Mouse (Mus musculus): Measurements from ENCODE around the gene Cep68. TPM values are rescaled to one million over a fixed set of nuclear protein-coding genes. Genes with fewer than 3 reads are reported as not detected.
"Not testable (repeated sequence)": the region's sequence is repeated elsewhere in the genome, so short reads cannot be mapped to it uniquely, and the experiment has no call there.

Cep68 gene
- polyA plus RNA-seq, 1 experiment from 2014 or later, result 25.8 TPM

DNA sequence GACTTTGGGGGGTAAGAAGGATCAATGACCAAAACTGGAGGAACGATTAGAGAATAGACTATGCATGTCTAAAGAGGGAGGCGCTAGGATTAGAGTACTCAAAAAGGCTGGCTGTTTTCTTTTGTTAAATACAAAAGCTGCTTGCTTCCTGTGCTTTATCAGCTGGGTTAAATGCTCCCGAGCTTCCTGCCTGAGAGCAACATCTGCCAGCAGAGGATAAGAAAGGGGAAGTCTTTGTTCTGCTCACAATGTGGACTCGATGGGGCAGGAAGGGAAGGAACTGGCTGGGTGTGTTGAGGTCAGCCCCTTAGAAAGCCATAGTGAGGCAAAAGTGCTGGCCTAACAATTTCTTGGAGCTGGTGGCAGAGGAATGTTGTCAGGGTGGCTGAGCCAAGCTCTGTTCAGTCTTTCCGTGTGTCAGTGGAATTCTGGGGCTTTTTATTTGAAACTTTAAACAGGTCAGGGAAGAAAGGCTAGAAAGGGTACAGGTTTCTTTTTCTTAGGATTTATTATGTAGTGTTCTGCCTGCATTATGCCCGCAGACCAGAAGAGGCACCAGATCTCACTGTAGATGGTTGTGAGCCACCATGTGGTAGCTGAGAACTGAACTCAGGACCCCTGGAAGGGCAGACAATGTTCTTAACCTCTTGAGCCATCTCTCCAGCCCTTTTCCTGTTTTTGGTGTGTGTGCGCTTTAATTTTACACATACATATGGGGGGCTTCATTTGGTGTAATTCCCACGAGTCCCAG lies 17.9 kb downstream of the Cep68 start:
- H3K4me1 ChIP-seq (ENCODE audit: control insufficient read depth, insufficient read depth, low read depth, low read length), result no peaks in the 10 kb centered on the region
- 40% methylated on average over 8 of the region's 8 CpGs for WGBS
- no peaks in the 10 kb centered on the region for H3K9me3 ChIP-seq (ENCODE audit: control insufficient read depth, low read length)
- H3K27me3 ChIP-seq (replicated peaks; ENCODE audit: control insufficient read depth, insufficient read depth, low read length), result no peaks in the 10 kb centered on the region
- H3K9ac ChIP-seq (ENCODE audit: low read depth, low read length), result no peak overlapping the region
- H3K4me2 ChIP-seq (ENCODE audit: low read length), result no peak overlapping the region
- H3K36me3 ChIP-seq (ENCODE audit: control insufficient read depth, insufficient read depth, low read length), result peaks cover 22% of the 10 kb centered on the region
- H3K27ac ChIP-seq (ENCODE audit: low read depth, low read length), result peak overlapping the region; percentile 52
- H3K4me3 ChIP-seq (ENCODE audit: low read length), result no peak overlapping the region
- peak; percentile 27; the same call in 1 of the 2 replicates for ATAC-seq

DNA sequence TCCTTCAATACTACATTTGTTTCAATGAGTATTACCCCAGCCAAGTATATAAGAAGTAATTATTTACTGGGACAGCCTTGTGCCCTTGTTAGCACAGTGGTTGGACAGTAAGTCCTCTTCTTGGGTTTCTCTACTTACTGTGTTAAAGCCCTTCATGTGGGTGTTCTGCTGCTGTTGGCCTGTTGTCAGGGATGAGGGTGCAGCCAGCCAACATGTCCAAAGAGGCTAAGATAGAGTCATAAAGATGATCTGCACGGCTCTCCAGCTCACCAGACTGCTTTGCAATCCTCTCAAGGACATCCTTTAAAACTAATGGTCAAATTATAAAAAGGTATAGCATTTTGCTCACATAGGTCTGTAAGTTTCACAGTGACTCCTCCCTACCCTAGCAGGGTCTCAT lies 18.9 kb downstream of the Cep68 start:
- H3K27me3 ChIP-seq (replicated peaks; ENCODE audit: control insufficient read depth, insufficient read depth, low read length), result no peaks in the 10 kb centered on the region
- H3K36me3 ChIP-seq (ENCODE audit: control insufficient read depth, insufficient read depth, low read length), result peaks cover 23% of the 10 kb centered on the region
- no peaks in the 10 kb centered on the region for H3K9me3 ChIP-seq (ENCODE audit: control insufficient read depth, low read length)
- WGBS, result 89% methylated on average over 1 of the region's 1 CpGs
- no peak for ATAC-seq
- H3K4me3 ChIP-seq (ENCODE audit: low read length), result no peak overlapping the region
- no peaks in the 10 kb centered on the region for H3K4me1 ChIP-seq (ENCODE audit: control insufficient read depth, insufficient read depth, low read depth, low read length)
- no peak overlapping the region for H3K9ac ChIP-seq (ENCODE audit: low read depth, low read length)
- no peak overlapping the region for H3K27ac ChIP-seq (ENCODE audit: low read depth, low read length)
- H3K4me2 ChIP-seq (ENCODE audit: low read length), result no peak overlapping the region

DNA sequence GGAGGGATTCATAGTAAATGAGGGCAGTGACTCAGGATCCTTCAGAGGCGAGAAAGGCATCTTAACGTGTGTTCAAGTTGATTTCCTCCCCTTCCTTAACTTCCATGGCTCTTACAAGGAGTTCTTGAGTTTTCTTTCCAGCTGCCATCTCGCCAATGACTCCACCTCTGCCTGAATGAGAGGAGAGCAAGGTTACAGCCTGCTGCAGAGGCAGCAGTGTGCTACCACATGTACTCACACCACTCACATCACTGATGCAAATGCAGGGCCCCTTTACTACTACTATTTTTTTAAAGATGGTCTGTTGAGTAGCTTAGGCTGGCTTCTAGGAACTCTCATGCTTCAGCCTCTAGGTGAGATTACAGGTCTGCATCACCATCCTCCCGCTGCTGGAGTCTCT lies 19.9 kb downstream of the Cep68 start:
- H3K4me1 ChIP-seq (ENCODE audit: control insufficient read depth, insufficient read depth, low read depth, low read length), result no peaks in the 10 kb centered on the region
- H3K27me3 ChIP-seq (replicated peaks; ENCODE audit: control insufficient read depth, insufficient read depth, low read length), result no peaks in the 10 kb centered on the region
- H3K4me3 ChIP-seq (ENCODE audit: low read length), result no peak overlapping the region
- WGBS, result 87% methylated on average over 4 of the region's 4 CpGs
- H3K36me3 ChIP-seq (ENCODE audit: control insufficient read depth, insufficient read depth, low read length), result peaks cover 26% of the 10 kb centered on the region
- no peak overlapping the region for H3K4me2 ChIP-seq (ENCODE audit: low read length)
- H3K27ac ChIP-seq (ENCODE audit: low read depth, low read length), result no peak overlapping the region
- H3K9ac ChIP-seq (ENCODE audit: low read depth, low read length), result no peak overlapping the region
- no peak for ATAC-seq
- no peaks in the 10 kb centered on the region for H3K9me3 ChIP-seq (ENCODE audit: control insufficient read depth, low read length)

DNA sequence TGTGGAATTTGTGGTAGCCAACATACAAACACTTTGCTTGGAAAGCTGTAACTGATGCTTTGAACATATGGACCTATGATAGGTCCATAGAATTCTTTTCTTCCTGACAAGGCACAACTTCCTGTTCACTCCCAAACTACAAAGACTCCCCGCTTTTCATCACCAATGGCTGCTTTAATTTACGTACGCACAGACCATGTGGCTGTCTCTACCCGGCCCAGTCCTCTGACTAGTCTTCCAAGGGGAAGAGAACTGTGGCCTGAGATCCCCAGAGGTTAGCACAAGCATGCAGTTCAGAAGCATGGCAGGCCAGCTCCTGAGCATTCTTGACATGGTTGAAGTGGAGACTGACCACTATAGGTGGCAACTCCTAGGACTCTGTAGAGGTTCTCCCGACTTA lies 20.6 kb downstream of the Cep68 start:
- 78% methylated on average over 5 of the region's 5 CpGs for WGBS
- no peak overlapping the region for H3K9ac ChIP-seq (ENCODE audit: low read depth, low read length)
- no peak for ATAC-seq
- H3K36me3 ChIP-seq (ENCODE audit: control insufficient read depth, insufficient read depth, low read length), result peaks cover 23% of the 10 kb centered on the region
- no peak overlapping the region for H3K27ac ChIP-seq (ENCODE audit: low read depth, low read length)
- H3K4me3 ChIP-seq (ENCODE audit: low read length), result no peak overlapping the region
- H3K4me2 ChIP-seq (ENCODE audit: low read length), result no peak overlapping the region
- no peaks in the 10 kb centered on the region for H3K27me3 ChIP-seq (replicated peaks; ENCODE audit: control insufficient read depth, insufficient read depth, low read length)
- no peaks in the 10 kb centered on the region for H3K9me3 ChIP-seq (ENCODE audit: control insufficient read depth, low read length)
- H3K4me1 ChIP-seq (ENCODE audit: control insufficient read depth, insufficient read depth, low read depth, low read length), result no peaks in the 10 kb centered on the region

DNA sequence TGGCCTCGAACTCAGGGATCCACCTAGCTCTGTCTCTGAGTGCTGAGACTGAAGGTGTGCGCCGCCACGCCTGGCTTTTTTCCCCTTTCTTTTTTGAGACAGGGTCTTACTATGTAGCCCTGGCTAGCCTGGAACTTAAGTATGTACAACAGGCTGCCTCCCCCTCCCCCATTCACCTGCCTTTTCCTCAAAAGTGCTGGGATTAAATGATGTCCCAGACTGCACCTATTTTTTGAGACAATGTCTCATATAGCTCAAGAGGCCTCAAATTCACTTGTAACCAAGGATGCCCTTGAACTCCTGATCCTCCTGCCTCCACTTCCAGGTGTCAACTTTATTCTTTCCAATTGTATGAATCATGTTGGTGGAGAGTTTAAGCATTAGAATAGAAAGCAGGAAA lies 23.3 kb downstream of the Cep68 start:
- Histone ChIP-seq H3K27me3 (replicated peaks; ENCODE audit: control insufficient read depth, insufficient read depth, low read length) (no peaks in the 10 kb centered on the region), H3K36me3 (ENCODE audit: control insufficient read depth, insufficient read depth, low read length) (peaks cover 23% of the 10 kb centered on the region), H3K9me3 (ENCODE audit: control insufficient read depth, low read length) (no peaks in the 10 kb centered on the region), H3K4me2 (ENCODE audit: low read length) (no peak overlapping the region), H3K4me3 (ENCODE audit: low read length) (no peak overlapping the region), H3K4me1 (ENCODE audit: control insufficient read depth, insufficient read depth, low read depth, low read length) (no peaks in the 10 kb centered on the region), H3K9ac (ENCODE audit: low read depth, low read length) (no peak overlapping the region), H3K27ac (ENCODE audit: low read depth, low read length) (no peak overlapping the region)
- 95% methylated on average over 4 of the region's 4 CpGs for WGBS
- ATAC-seq, result no peak

DNA sequence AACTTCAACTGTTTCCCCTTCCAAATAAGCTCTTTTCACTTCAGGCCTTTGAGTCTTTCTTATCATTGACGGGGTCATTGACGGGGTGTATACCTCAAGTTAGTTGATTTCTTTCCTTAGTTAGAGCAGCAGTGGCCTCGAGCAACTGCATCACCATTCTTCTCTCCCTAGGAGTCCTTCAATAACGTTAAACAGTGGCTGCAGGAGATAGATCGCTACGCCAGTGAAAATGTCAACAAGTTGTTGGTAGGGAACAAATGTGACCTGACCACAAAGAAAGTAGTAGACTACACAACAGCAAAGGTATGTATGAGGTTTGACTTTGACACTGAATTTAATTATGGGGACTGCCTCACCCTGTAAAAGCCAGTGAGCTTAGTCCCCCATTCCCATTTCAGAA lies 25.0 kb downstream of the Cep68 start:
- Histone ChIP-seq H3K4me2 (ENCODE audit: low read length) (no peak overlapping the region), H3K36me3 (ENCODE audit: control insufficient read depth, insufficient read depth, low read length) (peaks cover 23% of the 10 kb centered on the region), H3K27me3 (replicated peaks; ENCODE audit: control insufficient read depth, insufficient read depth, low read length) (no peaks in the 10 kb centered on the region), H3K4me3 (ENCODE audit: low read length) (no peak overlapping the region), H3K4me1 (ENCODE audit: control insufficient read depth, insufficient read depth, low read depth, low read length) (no peaks in the 10 kb centered on the region), H3K9me3 (ENCODE audit: control insufficient read depth, low read length) (no peaks in the 10 kb centered on the region), H3K9ac (ENCODE audit: low read depth, low read length) (no peak overlapping the region), H3K27ac (ENCODE audit: low read depth, low read length) (no peak overlapping the region)
- no peak for ATAC-seq
- 82% methylated on average over 6 of the region's 6 CpGs for WGBS

DNA sequence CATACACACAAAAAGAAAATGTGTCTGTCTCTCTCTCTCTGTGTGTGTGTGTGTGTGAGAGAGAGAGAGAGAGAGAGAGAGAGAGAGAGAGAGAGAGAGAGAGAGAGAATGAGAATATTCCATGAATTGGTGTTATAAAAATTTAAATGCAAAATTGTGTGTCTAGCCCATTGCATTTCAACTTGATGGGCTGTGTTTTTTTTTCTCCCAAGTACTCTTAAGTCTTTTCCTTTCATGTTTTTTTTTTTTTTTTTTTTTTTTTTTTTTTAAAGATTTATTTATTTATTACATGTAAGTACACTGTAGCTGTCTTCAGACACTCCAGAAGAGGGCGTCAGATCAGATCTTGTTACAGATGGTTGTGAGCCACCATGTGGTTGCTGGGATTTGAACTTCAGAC lies 27.6 kb downstream of the Cep68 start:
- WGBS, result 100% methylated on average over 1 of the region's 1 CpGs
- H3K27ac ChIP-seq (ENCODE audit: low read depth, low read length); H3K4me2 ChIP-seq (ENCODE audit: low read length); H3K4me1 ChIP-seq (ENCODE audit: control insufficient read depth, insufficient read depth, low read depth, low read length); H3K9ac ChIP-seq (ENCODE audit: low read depth, low read length); H3K9me3 ChIP-seq (ENCODE audit: control insufficient read depth, low read length); H3K27me3 ChIP-seq (replicated peaks; ENCODE audit: control insufficient read depth, insufficient read depth, low read length); H3K4me3 ChIP-seq (ENCODE audit: low read length); ATAC-seq: not testable (repeated sequence)
- peaks cover 33% of the 10 kb centered on the region for H3K36me3 ChIP-seq (ENCODE audit: control insufficient read depth, insufficient read depth, low read length)

DNA sequence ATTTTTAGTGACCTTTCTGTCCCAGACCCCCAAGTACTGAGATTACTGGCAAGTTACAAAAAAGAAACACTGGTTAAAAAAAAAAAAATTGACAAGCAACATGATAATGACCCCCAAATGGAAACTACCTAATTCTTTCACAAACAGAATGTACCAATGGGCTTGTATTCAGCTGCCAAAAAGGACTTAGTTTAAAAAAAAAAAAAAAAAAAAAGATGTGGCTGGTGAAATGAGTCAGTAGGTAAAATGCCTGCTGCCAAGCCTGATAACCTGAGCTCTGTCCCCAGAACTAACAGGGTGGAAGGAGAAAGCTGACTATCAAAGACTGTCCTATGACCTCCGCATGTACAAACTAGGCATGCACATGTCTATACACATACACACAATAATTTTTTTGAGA lies 32.0 kb downstream of the Cep68 start:
- Histone ChIP-seq H3K27ac (ENCODE audit: low read depth, low read length) (no peak overlapping the region), H3K9ac (ENCODE audit: low read depth, low read length) (no peak overlapping the region), H3K9me3 (ENCODE audit: control insufficient read depth, low read length) (no peaks in the 10 kb centered on the region), H3K4me1 (ENCODE audit: control insufficient read depth, insufficient read depth, low read depth, low read length) (peaks cover 3% of the 10 kb centered on the region; the same call in 1 of the 2 replicates), H3K27me3 (replicated peaks; ENCODE audit: control insufficient read depth, insufficient read depth, low read length) (no peaks in the 10 kb centered on the region), H3K4me3 (ENCODE audit: low read length) (no peak overlapping the region), H3K4me2 (ENCODE audit: low read length) (no peak overlapping the region), H3K36me3 (ENCODE audit: control insufficient read depth, insufficient read depth, low read length) (peaks cover 17% of the 10 kb centered on the region)
- ATAC-seq, result no peak
- WGBS, result 100% methylated on average over 1 of the region's 1 CpGs

DNA sequence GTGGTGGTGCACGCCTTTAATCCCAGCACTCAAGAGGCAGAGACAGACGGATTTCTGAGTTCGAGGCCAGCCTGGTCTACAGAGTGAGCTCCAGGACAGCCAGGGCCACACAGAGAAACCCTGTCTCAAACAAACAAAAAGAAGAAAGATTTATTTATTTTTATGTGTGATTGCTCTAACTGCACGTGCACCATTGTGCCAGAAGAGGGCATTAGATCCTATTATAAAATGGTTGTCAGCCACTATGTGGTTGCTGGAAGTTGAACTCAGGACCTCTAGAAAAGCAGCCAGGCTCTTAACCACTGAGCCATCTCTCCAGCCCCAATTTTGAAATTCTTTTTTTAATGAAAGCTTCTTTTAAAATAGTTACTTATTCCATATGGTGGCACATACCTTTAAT lies 32.8 kb downstream of the Cep68 start:
- Histone ChIP-seq H3K27me3 (replicated peaks; ENCODE audit: control insufficient read depth, insufficient read depth, low read length) (no peaks in the 10 kb centered on the region), H3K4me3 (ENCODE audit: low read length) (no peak overlapping the region), H3K36me3 (ENCODE audit: control insufficient read depth, insufficient read depth, low read length) (peaks cover 17% of the 10 kb centered on the region), H3K9ac (ENCODE audit: low read depth, low read length) (no peak overlapping the region), H3K9me3 (ENCODE audit: control insufficient read depth, low read length) (no peaks in the 10 kb centered on the region), H3K4me2 (ENCODE audit: low read length) (no peak overlapping the region), H3K4me1 (ENCODE audit: control insufficient read depth, insufficient read depth, low read depth, low read length) (peaks cover 3% of the 10 kb centered on the region; the same call in 1 of the 2 replicates), H3K27ac (ENCODE audit: low read depth, low read length) (no peak overlapping the region)
- no peak for ATAC-seq
- WGBS, result 86% methylated on average over 4 of the region's 4 CpGs

Measured in hindbrain, embryonic 16.5 days (tissue).